Mouse (Mus musculus) megakaryocyte, adult 5-6 weeks (primary cell): Measurements from ENCODE around the gene Dscaml1. TPM values are rescaled to one million over a fixed set of nuclear protein-coding genes. Genes with fewer than 3 reads are reported as not detected.

Experiments used
- ATAC-seq: 2 replicates; pipeline ENCODE4 v1.8.0; 2016; ENCODE audit warnings: mild to moderate bottlenecking, inconsistent platforms; ENCODE audit not compliant: poor library complexity, severe bottlenecking
- total RNA-seq, 2 experiments: library from RNA; stranded (forward) in 1 of 2; stranded (reverse) in 1 of 2; fragments of 153-499, 151-499 nt in 1 of 2; fragments of 221-1000, 200-1000 nt in 1 of 2; gene quantifications; 2 replicates each; pipeline versions ENCODE4 v1.2.3 to v1.2.4; 2015 to 2017

Dscaml1 gene
- not detected in 2 replicates for total RNA-seq (2015)
- not detected in 2 replicates for total RNA-seq (2017)

- ATAC-seq: no peak
Measured at GRCm38 (mm10) chr9:45426456-45426855, at the start of gene Dscaml1. Gene Dscaml1 (plus strand): TSS chr9:45426628.

- ATAC-seq: no peak
Measured at GRCm38 (mm10) chr9:45376883-45377282, 49.5 kb upstream of the Dscaml1 start.

DNA sequence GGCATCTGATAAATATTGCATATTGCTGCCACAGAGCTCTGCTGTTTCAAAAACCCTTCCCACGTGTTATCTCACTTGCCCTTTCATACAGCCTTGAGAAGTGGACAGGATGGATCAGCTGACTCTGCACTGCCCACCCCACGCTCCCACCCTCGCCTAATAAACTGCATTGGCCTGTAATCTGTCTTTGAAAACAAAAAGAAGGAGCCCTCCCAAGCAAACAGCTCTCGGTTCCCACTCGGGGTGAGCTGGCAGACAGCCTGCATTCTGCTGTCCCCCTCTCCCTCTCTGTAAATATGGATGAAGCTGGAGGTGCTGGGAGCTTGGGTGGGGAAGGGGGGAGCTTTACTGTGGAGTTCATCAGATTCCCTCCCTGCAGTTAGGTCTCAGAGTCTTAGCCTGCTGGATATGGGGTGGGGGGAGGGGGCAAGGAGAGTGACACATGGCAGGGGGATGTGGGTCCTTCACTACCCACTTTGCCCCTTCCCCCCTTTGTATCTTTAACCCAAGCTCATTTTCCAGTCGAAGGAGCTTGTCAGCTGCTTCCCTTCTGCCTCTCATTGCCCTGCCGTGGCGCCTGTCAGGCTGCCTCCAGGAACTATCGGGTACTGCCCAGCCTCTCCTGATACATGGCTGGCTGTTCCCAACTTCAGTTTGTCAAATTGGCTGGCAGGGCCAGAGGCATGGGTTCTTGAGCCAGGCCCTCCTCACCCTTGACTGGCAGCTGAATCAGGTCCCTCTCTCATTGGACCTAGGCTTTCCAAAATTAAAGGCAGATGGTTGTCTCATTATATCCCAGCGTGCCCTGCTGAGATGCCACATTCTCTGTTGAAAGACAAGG, 45.8 kb upstream of the Dscaml1 start:
- ATAC-seq: no peak

DNA sequence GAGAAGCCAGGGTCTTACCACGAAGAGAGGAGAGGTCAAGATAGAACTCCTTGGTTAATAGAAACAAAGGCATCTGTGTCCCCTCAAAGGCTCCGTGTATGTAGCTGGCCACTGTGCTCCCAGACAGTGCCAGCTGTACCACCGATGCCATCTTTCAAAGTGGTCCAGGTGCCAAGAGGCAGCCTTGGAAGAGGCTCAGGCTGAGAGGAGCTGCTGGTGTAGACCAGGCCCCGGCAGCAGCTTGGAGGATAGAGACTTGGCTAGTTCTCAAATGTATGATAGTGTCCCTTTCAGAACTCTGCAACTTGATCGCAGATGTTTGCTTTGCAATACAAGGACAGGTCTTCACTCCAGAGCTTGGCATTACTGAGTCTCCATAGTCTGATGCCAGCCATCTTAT, 44.1 kb upstream of the Dscaml1 start:
- ATAC-seq: no peak

- ATAC-seq: no peak
Measured at GRCm38 (mm10) chr9:45382834-45383233, 43.6 kb upstream of the Dscaml1 start.

- no peak for ATAC-seq
Measured at GRCm38 (mm10) chr9:45383883-45384282, 42.5 kb upstream of the Dscaml1 start.

GRCm38 (mm10) chr9:45386698-45387097, 39.7 kb upstream of the Dscaml1 start:
- ATAC-seq: no peak

DNA sequence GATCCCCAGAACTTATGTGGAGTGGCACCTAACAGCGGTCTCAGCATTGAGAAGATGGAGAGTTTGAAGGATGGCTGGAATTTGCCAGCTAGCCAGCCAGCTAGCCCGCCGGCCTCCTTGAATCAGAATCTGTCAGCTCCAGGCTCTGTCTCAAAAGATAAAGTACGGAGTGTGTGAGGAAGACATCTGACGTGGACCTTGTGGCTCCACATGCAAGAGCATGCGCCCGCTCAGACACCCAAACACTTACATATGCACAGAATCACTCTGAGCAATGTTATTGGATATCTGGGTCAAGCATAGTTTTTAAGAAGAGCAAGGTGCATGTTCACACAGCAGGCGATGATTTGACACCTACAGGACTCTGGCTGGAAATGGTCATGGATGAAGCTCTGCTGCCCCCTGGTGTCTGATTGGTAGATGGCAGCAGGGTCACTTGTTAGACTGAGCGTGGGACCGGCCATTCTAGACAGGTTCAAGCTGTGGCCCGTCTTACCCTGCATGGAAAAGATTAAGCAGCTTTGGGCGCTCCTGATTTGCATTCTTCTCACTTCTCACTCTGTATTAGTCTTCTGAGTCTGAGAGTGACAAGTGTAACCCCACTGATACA, 37.9 kb upstream of the Dscaml1 start:
- peak; percentile 98 for ATAC-seq

GRCm38 (mm10) chr9:45389596-45389995, 36.8 kb upstream of the Dscaml1 start:
- no peak for ATAC-seq

GRCm38 (mm10) chr9:45391299-45391698, 35.1 kb upstream of the Dscaml1 start:
- ATAC-seq: no peak

DNA sequence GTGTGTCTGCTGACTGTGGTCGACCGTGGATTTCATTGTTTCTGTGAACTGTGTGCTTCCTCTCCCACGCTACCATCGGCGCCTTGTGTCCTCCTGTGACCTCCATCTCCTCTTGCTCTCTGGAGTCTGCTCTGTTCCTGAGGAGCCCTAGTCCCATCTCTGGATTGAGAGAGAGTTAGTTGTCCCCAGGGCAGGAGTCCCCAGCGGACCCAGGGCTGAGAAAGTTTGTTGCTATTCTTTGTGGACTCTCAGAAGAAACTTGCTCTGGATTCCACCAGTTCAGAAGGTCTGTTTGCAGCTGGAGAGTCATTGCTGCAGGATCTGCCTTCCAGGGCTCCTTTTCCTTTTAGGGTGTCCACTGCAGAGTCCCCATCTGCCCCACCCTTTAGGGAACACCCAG, 31.2 kb upstream of the Dscaml1 start:
- ATAC-seq: no peak

DNA sequence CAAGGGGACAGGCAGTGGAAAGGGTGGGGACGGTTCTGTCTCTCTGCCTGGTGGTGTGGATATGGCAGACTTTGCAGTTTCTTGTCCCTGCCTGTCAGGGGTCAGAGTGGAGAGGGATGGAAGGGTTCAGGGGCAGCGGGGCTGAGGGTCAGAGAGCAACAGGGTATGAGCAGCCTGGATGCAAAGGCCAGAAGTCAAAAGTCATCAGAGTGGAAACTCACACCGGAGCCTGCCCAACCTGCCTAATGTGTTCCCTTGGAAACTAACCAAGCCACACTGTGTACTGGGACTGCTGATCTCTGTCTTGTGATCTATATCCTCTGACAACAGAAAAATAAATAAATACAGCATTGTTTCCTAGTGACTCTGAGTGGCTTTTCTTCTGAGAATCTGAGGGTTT, 30.6 kb upstream of the Dscaml1 start:
- ATAC-seq: no peak

GRCm38 (mm10) chr9:45398336-45398735, 28.1 kb upstream of the Dscaml1 start:
- no peak for ATAC-seq

DNA sequence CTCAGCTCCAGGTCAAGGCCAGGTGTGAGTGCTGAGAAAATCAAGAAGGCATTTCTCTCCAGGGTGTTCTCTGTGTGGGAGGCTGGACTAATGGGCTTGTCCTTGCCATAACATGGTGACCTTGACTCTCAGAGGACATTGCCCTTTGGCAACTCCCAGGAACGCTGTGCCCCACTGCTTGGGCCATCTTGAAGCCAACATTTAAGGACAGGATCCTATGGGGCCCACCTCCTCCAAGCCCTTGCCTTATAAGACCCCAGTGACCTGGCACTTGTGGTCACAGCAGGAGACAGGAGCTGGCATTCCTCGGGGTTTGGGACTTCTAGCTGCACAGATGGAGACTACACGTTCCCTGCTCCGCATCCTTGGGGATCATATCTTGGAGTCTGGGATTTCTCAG, 27.0 kb upstream of the Dscaml1 start, which contains the start of gene Fxyd2:
TSS of gene Fxyd2 (plus strand) at position 236 of the 400 bp plus-strand sequence.
- ATAC-seq: no peak

DNA sequence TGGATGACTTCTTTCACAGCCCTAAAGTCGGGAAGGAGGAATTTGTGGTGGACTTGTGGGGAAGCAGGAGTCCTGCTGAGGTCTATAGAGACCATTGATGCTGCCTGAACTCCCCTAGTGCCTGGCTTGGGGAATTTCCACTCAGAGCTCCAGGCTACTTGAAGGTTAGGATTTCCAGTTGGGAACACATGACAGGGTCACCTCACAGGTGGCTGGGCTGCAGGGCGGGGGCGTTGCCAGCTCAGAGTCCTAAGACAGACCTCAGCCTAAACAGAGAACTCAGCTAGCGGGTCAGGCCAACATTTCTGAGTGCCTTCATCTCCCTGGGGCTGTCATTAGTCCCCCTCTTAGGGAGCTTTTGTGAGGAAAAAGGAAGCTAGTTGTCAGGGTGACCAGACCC, 24.6 kb upstream of the Dscaml1 start:
- ATAC-seq: no peak

DNA sequence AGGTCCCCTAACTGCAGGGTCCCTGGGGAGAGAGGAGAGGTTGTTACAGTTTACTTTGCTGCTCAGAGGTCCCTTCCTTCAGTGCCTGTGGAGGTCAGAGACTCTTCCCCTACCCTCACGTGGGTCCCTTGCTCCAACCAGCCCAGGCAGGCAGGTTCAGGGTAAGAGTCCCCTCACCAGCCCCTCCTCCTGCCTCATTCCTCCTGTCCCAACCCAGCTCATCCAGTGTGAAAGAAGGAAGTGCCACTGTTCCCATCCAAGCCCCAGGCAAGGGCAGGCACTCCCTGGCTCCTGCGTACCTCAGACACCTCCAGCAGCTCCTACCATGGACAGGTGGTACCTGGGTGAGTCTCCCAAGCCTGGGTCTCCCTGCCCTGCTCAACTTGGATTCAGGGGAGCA, 23.5 kb upstream of the Dscaml1 start:
- no peak for ATAC-seq

- peak; percentile 51; the same call in 1 of the 2 replicates for ATAC-seq
Measured at GRCm38 (mm10) chr9:45405694-45406093, 20.7 kb upstream of the Dscaml1 start.

GRCm38 (mm10) chr9:45406808-45407207, 19.6 kb upstream of the Dscaml1 start:
- no peak for ATAC-seq

GRCm38 (mm10) chr9:45407706-45408675, 18.4 kb upstream of the Dscaml1 start:
- ATAC-seq: peak; percentile 60

GRCm38 (mm10) chr9:45410193-45410592, 16.2 kb upstream of the Dscaml1 start:
- ATAC-seq: no peak

DNA sequence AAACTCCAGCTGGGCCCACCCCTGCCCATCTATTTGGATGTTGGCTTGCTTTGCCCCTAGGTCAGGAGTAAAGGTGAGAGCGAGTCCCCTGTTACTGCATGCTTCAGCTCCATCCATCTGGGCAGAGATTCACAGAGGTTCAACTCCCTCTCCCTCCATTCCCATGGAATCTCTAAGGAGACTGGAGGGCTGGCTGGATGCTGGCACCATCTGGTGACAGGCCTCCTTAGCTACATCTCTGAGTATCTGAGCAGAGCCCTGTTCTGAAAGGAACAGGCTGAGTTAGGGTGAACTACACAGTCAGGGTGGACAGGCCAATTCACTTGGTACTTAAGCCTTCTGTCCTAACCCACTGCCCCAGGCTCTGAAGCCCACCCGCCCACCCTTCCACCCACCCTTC, 15.8 kb upstream of the Dscaml1 start:
- no peak for ATAC-seq
